Mouse (Mus musculus) midbrain, postnatal 0 days (tissue): ENCODE data around the gene Fam241b. TPM values are rescaled to one million over a fixed set of nuclear protein-coding genes. Genes with fewer than 3 reads are reported as not detected.
"Not testable (repeated sequence)": the region's sequence is repeated elsewhere in the genome, so short reads cannot be mapped to it uniquely, and the experiment has no call there.

Experiments
- ATAC-seq: fragments of 200-750 bp; cut with Nextera tagmentation; 2 replicates; pipeline ENCODE4 v1.8.0; 2017; ENCODE audit warnings: moderate number of reproducible peaks, mild to moderate bottlenecking, moderate TSS enrichment, moderate library complexity; ENCODE audit not compliant: low FRiP score
- DNase-seq: peaks from one replicate; pipeline ENCODE4 v3.0.0-alpha.2; 2015; ENCODE audit warnings: low spot score
- H3K27ac ChIP-seq: fragments of 300-500 bp; sonication (generic); 2 replicates; pipeline ENCODE4 v1.5.1; 2014; ENCODE audit warnings: low read depth, mild to moderate bottlenecking, low read length, mixed read lengths
- H3K27me3 ChIP-seq: fragments of 300-500 bp; sonication (generic); 2 replicates; pipeline ENCODE4 v1.6.1; 2014; ENCODE audit warnings: low read length, control low read depth, mixed read lengths; ENCODE audit not compliant: insufficient read depth
- H3K36me3 ChIP-seq: fragments of 300-500 bp; sonication (generic); 2 replicates; pipeline ENCODE4 v1.6.1; 2014; ENCODE audit warnings: low read length, control low read depth, mixed read lengths; ENCODE audit not compliant: insufficient read depth
- H3K4me1 ChIP-seq: fragments of 300-500 bp; sonication (generic); 2 replicates; pipeline ENCODE4 v1.6.1; 2014; ENCODE audit warnings: mild to moderate bottlenecking, control low read depth, antibody characterized with exemption, low read length, mixed read lengths; ENCODE audit not compliant: insufficient read depth
- H3K4me2 ChIP-seq: fragments of 300-500 bp; sonication (generic); 2 replicates; pipeline ENCODE4 v1.6.1; 2014; ENCODE audit warnings: low read depth, mild to moderate bottlenecking, low read length, mixed read lengths; ENCODE audit not compliant: poor library complexity, severe bottlenecking
- H3K4me3 ChIP-seq: fragments of 300-500 bp; sonication (generic); 2 replicates; pipeline ENCODE4 v1.5.1; 2014; ENCODE audit warnings: low read depth, mild to moderate bottlenecking, low read length, moderate library complexity
- H3K9ac ChIP-seq: fragments of 300-500 bp; sonication (generic); replicated peaks from 2 replicates; pipeline ENCODE4 v1.6.1; 2014; ENCODE audit warnings: mild to moderate bottlenecking, low read length, moderate library complexity, mixed read lengths; ENCODE audit not compliant: poor library complexity, severe bottlenecking
- H3K9me3 ChIP-seq: fragments of 300-500 bp; sonication (generic); 2 replicates; pipeline ENCODE4 v1.6.1; 2016; ENCODE audit warnings: low read length, control low read depth
- CTCF ChIP-seq: IDR thresholded peaks from 2 replicates; pipeline ENCODE4 v1.5.1; 2016; ENCODE audit warnings: antibody characterized with exemption, mild to moderate bottlenecking
- WGBS: fragments of 180-500 bp; shearing (Covaris S2); extraction: QIAGEN DNeasy Blood & Tissue Kit; methylation state at CpG from one replicate; pipeline ENCODE4 v1.1.7; 2014; 5-methylcytosine and 5-hydroxymethylcytosine counted together
- polyA plus RNA-seq: library from polyadenylated mRNA; unstranded; fragments of >200 nt; fragmentation: Nextera tagmentation; extraction: Ambion mirVana; gene quantifications from 2 replicates; pipeline ENCODE4 v1.2.1, GENCODE M21; 2015
- total RNA-seq: library from RNA; depleted of rRNA; stranded (reverse); fragments of >200 nt; gene quantifications from 2 replicates; pipeline ENCODE4 v1.2.3, GENCODE M21; 2014

Fam241b gene
- total and polyA plus RNA-seq, 2 experiments from 2014 or later, result 101 to 208 TPM

DNA sequence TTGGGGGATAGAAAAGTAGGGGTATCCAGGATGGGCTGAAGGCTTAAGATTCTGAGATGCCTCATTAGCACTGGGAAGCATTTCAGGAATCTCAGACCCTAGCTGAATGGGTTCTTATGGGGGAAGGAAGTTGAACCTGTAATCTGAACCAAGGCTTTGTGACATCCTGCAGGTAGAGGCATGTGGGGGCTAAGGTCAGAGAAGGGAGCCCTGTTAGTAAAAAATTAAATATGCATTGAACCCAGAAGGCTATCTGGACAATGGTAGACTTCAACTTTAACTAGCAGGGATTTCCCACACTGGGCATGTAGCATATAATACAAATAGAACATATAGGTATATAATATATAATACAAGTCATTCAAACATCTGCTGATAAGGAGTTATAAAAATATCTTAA lies 54.2 kb downstream of the Fam241b start:
- H3K9ac ChIP-seq, result no peak overlapping the region
- no peaks in the 10 kb centered on the region for H3K9me3 ChIP-seq
- H3K4me3 ChIP-seq, result no peak overlapping the region
- H3K4me1 ChIP-seq, result no peaks in the 10 kb centered on the region
- DNase-seq (no peak), ATAC-seq (no peak)
- no peaks in the 10 kb centered on the region for H3K27me3 ChIP-seq
- H3K4me2 ChIP-seq, result no peak overlapping the region
- no peak overlapping the region for H3K27ac ChIP-seq
- H3K36me3 ChIP-seq, result no peaks in the 10 kb centered on the region
- no peak for TF ChIP-seq CTCF

DNA sequence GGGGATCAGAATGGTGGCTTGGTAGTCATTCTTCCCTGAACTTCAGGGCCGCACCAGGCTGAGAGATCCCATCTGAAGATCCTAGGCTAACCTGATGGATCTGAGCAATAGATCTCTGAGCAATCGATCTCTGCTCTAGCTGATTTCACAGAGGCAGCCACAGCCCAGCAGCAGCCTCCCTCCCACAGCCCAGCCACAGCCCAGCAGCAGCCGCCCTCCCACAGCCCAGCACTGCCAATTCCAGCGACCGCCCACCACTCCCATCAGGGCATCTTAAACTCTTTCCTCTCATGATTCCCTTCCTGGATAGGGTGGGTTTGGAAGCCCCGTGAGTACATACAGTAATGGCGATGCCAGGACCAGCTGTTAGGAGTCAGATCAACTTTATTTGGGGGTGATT lies 54.6 kb downstream of the Fam241b start:
- H3K4me1 ChIP-seq, result no peaks in the 10 kb centered on the region
- H3K27me3 ChIP-seq, result no peaks in the 10 kb centered on the region
- TF ChIP-seq CTCF, result no peak
- H3K9ac ChIP-seq, result no peak overlapping the region
- no peak overlapping the region for H3K4me2 ChIP-seq
- no peaks in the 10 kb centered on the region for H3K9me3 ChIP-seq
- no peak for ATAC-seq
- no peak for DNase-seq
- no peak overlapping the region for H3K27ac ChIP-seq
- no peak overlapping the region for H3K4me3 ChIP-seq
- WGBS, result 69% methylated on average over 7 of the region's 7 CpGs
- H3K36me3 ChIP-seq, result no peaks in the 10 kb centered on the region

DNA sequence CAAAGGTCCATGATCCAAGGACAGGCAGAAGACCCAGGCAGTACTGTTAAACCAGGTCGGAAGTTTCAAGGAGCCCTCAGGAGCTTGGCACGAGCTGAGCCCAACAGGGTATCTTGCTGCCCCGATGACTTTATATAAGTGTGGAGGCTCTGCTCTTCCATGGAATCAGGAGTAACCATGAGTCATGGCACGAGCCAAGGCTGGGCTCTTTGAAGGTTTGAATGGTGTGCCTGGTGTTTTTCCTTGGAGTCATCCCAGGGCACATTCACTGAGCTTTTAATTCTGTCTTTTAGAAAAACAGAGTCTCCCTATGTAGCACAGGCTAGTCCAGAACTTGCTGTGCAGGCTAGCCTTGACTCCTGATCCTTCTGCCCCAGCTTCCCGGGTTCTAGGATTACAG lies 55.3 kb downstream of the Fam241b start:
- H3K36me3 ChIP-seq, result no peaks in the 10 kb centered on the region
- H3K27ac ChIP-seq, result no peak overlapping the region
- no peak for ATAC-seq
- H3K9ac ChIP-seq, result no peak overlapping the region
- no peaks in the 10 kb centered on the region for H3K9me3 ChIP-seq
- no peak overlapping the region for H3K4me3 ChIP-seq
- TF ChIP-seq CTCF, result no peak
- 84% methylated on average over 5 of the region's 5 CpGs for WGBS
- no peak for DNase-seq
- H3K4me2 ChIP-seq, result no peak overlapping the region
- H3K27me3 ChIP-seq, result no peaks in the 10 kb centered on the region
- no peaks in the 10 kb centered on the region for H3K4me1 ChIP-seq

DNA sequence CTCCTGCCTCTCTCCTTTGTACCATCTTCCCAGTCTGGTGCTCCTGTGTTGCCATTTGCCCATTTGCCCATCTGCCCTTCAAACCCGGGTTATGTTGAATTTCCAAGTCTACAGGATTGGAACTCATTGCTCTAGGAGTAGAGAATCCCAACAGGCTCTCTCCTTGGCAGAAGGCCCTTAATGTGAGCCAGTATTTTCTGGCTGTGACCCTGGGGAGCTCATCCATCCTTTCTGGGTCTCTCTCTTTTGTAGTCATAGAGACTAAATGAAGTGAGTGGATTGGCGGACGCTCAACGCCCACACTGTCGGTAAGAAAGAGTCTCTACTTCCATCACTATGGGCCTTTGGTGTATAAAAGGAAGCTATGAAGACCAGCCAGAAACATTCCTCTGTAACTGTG lies 56.9 kb downstream of the Fam241b start:
- Histone ChIP-seq H3K4me2 (no peak overlapping the region), H3K9me3 (no peaks in the 10 kb centered on the region), H3K4me3 (no peak overlapping the region), H3K27ac (no peak overlapping the region), H3K9ac (no peak overlapping the region), H3K4me1 (no peaks in the 10 kb centered on the region), H3K27me3 (no peaks in the 10 kb centered on the region), H3K36me3 (no peaks in the 10 kb centered on the region)
- ATAC-seq, result no peak
- TF ChIP-seq CTCF, result no peak
- 83% methylated on average over 5 of the region's 5 CpGs for WGBS
- no peak for DNase-seq

DNA sequence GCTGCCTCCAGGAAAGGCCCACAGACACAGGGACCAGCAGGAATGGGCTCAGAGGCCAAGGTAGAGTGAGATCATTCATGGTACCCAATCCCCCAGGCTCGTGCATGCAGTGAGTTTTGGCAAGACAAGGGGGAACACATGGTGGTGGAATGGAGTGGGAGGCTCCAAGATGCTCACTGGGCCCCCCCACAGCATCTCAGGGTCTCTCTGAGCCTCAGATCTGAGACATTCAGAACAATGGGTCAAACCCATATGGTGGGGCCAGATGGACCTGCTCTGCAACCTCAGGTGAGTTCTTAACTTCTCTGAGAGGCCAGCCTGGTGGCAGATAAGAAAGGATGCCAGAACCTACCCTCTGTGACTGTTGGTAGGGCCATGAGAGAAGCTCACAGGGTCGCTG lies 57.7 kb downstream of the Fam241b start:
- ATAC-seq (no peak), DNase-seq (no peak)
- 48% methylated on average over 2 of the region's 2 CpGs for WGBS
- Histone ChIP-seq H3K9me3 (no peaks in the 10 kb centered on the region), H3K27me3 (no peaks in the 10 kb centered on the region), H3K4me1 (no peaks in the 10 kb centered on the region), H3K4me3 (no peak overlapping the region), H3K9ac (no peak overlapping the region), H3K36me3 (no peaks in the 10 kb centered on the region), H3K4me2 (no peak overlapping the region), H3K27ac (no peak overlapping the region)
- no peak for TF ChIP-seq CTCF

DNA sequence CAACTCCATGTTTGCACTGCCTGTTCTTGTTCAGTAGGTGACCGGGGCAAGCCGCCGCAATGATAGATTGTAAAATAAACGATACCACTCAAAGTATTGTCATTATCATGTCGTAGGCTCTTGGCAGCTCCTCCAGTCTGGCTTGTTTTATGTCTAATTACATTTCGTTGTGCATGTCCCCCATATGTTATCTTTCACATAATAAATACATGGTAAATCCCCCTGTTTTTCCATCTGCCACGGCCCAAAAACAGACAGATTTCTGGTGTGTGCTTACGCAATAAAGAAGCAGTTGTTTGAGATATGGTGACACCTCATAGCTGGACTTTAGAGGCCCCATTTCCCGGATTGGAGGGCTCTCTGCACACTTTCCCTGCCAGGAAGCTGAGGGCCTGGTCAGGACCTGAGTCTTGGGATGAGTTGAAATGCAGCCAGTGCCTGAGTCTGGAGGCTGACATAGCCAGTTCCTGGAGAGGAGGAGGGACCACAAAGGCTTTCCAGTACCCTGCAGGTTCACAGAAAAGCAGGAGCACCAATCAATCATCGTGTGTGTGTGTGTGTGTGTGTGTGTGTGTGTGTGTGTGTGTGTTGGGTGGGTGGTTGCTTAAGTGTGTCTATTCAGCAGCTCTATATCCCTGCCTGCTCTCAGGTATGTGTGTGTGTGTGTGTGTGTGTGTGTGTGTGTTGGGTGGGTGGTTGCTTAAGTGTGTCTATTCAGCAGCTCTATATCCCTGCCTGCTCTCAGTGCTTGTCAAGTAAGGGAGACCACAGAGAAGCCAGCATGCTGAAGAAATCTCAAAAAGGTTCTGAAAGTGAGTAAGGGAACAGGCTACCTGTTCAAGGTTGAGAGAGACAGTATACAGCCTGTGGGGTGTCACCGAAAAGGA lies 67.2 kb downstream of the Fam241b start:
- no peak for ATAC-seq
- H3K9ac ChIP-seq, result no peak overlapping the region
- no peak overlapping the region for H3K27ac ChIP-seq
- 86% methylated on average over 11 of the region's 11 CpGs for WGBS
- no peaks in the 10 kb centered on the region; the same call in 1 of the 2 replicates for H3K27me3 ChIP-seq
- no peaks in the 10 kb centered on the region for H3K36me3 ChIP-seq
- no peak overlapping the region for H3K4me2 ChIP-seq
- no peak overlapping the region for H3K4me3 ChIP-seq
- DNase-seq, result no peak
- H3K4me1 ChIP-seq, result no peaks in the 10 kb centered on the region
- no peak for TF ChIP-seq CTCF
- no peaks in the 10 kb centered on the region for H3K9me3 ChIP-seq

DNA sequence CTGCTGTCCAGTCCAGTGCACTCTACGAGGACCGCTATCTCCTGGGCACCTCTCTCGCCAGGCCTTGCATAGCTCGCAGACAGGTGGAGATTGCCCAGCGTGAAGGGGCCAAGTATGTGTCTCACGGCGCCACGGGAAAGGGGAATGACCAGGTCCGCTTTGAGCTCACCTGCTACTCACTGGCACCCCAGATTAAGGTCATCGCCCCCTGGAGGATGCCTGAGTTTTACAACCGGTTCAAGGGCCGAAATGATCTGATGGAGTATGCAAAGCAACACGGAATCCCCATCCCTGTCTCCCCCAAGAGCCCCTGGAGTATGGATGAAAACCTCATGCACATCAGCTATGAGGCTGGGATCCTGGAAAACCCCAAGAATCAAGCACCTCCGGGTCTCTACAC lies 72.4 kb downstream of the Fam241b start:
- H3K4me1 ChIP-seq, ATAC-seq, H3K9ac ChIP-seq, DNase-seq, H3K27ac ChIP-seq, H3K4me3 ChIP-seq, H3K27me3 ChIP-seq, H3K9me3 ChIP-seq, H3K4me2 ChIP-seq, H3K36me3 ChIP-seq: not testable (repeated sequence)
- 83% methylated on average over 12 of the region's 14 CpGs for WGBS
